9 mouse cellular contexts compared by ENCODE assay signal in the genomic region with DNA sequence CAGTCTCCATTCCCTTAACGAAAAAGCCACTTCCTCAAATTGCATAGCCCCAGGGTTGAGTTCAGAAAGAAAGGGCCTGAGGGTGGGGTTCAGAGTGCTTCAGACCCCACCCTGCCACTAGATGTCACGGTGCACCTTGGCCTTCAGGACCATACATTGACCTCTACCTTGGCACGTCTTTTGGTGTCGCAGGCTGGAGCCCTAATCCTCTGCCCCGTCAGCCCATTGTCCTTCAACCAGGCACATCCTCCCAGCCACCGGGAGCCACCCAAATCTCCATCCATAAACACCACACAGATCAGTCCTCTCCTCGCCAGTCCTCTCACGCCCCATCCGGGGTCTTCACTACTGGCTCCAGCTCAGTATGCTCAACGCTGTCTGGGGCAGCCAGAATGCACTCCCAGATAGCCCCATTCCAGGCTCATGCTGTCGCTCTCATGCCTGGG. TPM values are rescaled to one million over a fixed set of nuclear protein-coding genes. Genes with fewer than 3 reads are reported as not detected.
DNase-seq lines count a peak whose midpoint lies in the region; ATAC-seq lines count a peak whose summit lies in the region.
"Had no signal": no experiment of that assay in that cellular context is flagged by ENCODE, and none has a peak within 500 bp of the region (broad histone marks: within the 10 kb centered on the region; RNA-seq: fewer than 3 reads in every experiment).

No protein-coding gene starts in this region.

- no peak for DNase-seq in heart, postnatal 25 days (ENCODE audit: low spot score)
- peak; percentile 55 for DNase-seq in ES-CJ7 (ENCODE audit: low read depth, low spot score)
- peak; percentile 80 to 85 for DNase-seq in spleen, postnatal 36 days (ENCODE audit: low spot score in 2 of 2)
- no peak for DNase-seq in layer of hippocampus, postnatal 25 days (ENCODE audit: extremely low spot score in 1 of 2, low spot score in 1 of 2)

- ATAC-seq in heart, embryonic 11.5 days (replicated peaks; ENCODE audit: insufficient number of reproducible peaks, low FRiP score, low TSS enrichment): no peak
- ATAC-seq in heart, embryonic 16.5 days (replicated peaks; ENCODE audit: extremely low read depth, insufficient read depth, low FRiP score): no peak
- no peak for ATAC-seq in liver, embryonic 16.5 days (ENCODE audit: low read depth)
- ATAC-seq in megakaryocyte-erythroid progenitor cell, adult 5-6 weeks (replicated peaks; ENCODE audit: low FRiP score, low TSS enrichment, poor library complexity, severe bottlenecking): no peak

- H3K4me2 ChIP-seq in heart, embryonic 11.5 days: peak overlapping the region; percentile 74
- peak overlapping the region; percentile 71 for H3K4me2 ChIP-seq in heart, embryonic 16.5 days (ENCODE audit: low read depth, low read length)
- peak overlapping the region; percentile 73 for H3K4me2 ChIP-seq in liver, embryonic 16.5 days (ENCODE audit: low read depth, low read length)

- H3K36me3 ChIP-seq in heart, embryonic 11.5 days (ENCODE audit: control insufficient read depth, insufficient read depth, low read length): no peaks in the 10 kb centered on the region
- H3K36me3 ChIP-seq in heart, embryonic 16.5 days (ENCODE audit: control insufficient read depth, insufficient read depth): no peaks in the 10 kb centered on the region
- no peaks in the 10 kb centered on the region for H3K36me3 ChIP-seq in liver, embryonic 16.5 days (ENCODE audit: control insufficient read depth, insufficient read depth)

- H3K4me1 ChIP-seq in heart, embryonic 11.5 days (ENCODE audit: control insufficient read depth, insufficient read depth, low read length): peaks cover 4% of the 10 kb centered on the region; the same call in 1 of the 2 replicates
- H3K4me1 ChIP-seq in heart, embryonic 16.5 days (ENCODE audit: control insufficient read depth, insufficient read depth, low read length): peaks cover 6% of the 10 kb centered on the region
- H3K4me1 ChIP-seq in liver, embryonic 16.5 days (ENCODE audit: control insufficient read depth, low read depth, low read length): peaks cover 20% of the 10 kb centered on the region

- peak overlapping the region; percentile 48 for H3K4me3 ChIP-seq in heart, embryonic 11.5 days (ENCODE audit: low read depth, low read length)
- no peak overlapping the region for H3K4me3 ChIP-seq in heart, embryonic 16.5 days (ENCODE audit: low read length)
- peak overlapping the region; percentile 55; the same call in 1 of the 2 replicates for H3K4me3 ChIP-seq in liver, embryonic 16.5 days (ENCODE audit: low read depth, low read length)

- peak overlapping the region; percentile 68 for H3K9ac ChIP-seq in heart, embryonic 11.5 days (ENCODE audit: low read depth, low read length)
- H3K9ac ChIP-seq in heart, embryonic 16.5 days (ENCODE audit: low read length): no peak overlapping the region
- no peak overlapping the region for H3K9ac ChIP-seq in liver, embryonic 16.5 days (ENCODE audit: low read depth, low read length)

- H3K27ac ChIP-seq in heart, embryonic 11.5 days (ENCODE audit: low read depth, low read length): no peak overlapping the region
- no peak overlapping the region for H3K27ac ChIP-seq in heart, embryonic 16.5 days (ENCODE audit: low read length)
- H3K27ac ChIP-seq in liver, embryonic 16.5 days (ENCODE audit: low read length): no peak overlapping the region

- 19% methylated on average over 11 of the region's 11 CpGs for WGBS in heart, embryonic 11.5 days (ENCODE audit: insufficient replicate concordance)
- WGBS in heart, embryonic 16.5 days: 20% methylated on average over 11 of the region's 11 CpGs
- 8% methylated on average over 11 of the region's 11 CpGs for WGBS in liver, embryonic 16.5 days (ENCODE audit: insufficient replicate concordance)

- intact Hi-C loops in heart, postnatal 25 days (cut with DNase I): no loop called here

- H3K9me3 ChIP-seq in heart, embryonic 11.5 days (replicated peaks; ENCODE audit: control insufficient read depth, low read length): no peaks in the 10 kb centered on the region
- H3K9me3 ChIP-seq in heart, embryonic 16.5 days (replicated peaks; ENCODE audit: control insufficient read depth, low read length): no peaks in the 10 kb centered on the region
- no peaks in the 10 kb centered on the region for H3K9me3 ChIP-seq in liver, embryonic 16.5 days (replicated peaks; ENCODE audit: control insufficient read depth, low read length)

- H3K27me3 ChIP-seq in heart, embryonic 11.5 days (ENCODE audit: control insufficient read depth, insufficient read depth, low read length): peaks cover 40% of the 10 kb centered on the region
- peaks cover 18% of the 10 kb centered on the region; the same call in 1 of the 2 replicates for H3K27me3 ChIP-seq in heart, embryonic 16.5 days (ENCODE audit: control insufficient read depth, insufficient read depth, low read length)
- peaks cover 40% of the 10 kb centered on the region for H3K27me3 ChIP-seq in liver, embryonic 16.5 days (ENCODE audit: control insufficient read depth, insufficient read depth, low read depth, low read length)

RNA-seq across cellular contexts. Expression of a gene that starts 0.7 kb away (rescaled TPM):
- polyA plus RNA-seq in heart, embryonic 11.5 days (2014; fragmentation: Nextera tagmentation; extraction: Ambion mirVana): 3.8 and 5.9 TPM in 2 replicates
- total RNA-seq in heart, postnatal 25 days (2021): under 1 TPM; 0.42 to 0.81 TPM
- 2.1 and 2.6 TPM in 2 replicates for polyA plus RNA-seq in heart, embryonic 16.5 days (2015; fragmentation: Nextera tagmentation; extraction: Ambion mirVana)
- polyA plus RNA-seq in liver, embryonic 16.5 days (2015; fragmentation: Nextera tagmentation; extraction: Ambion mirVana): 1.6 and 1.7 TPM in 2 replicates
- 1.3 and 1.6 TPM in 2 replicates for total RNA-seq in megakaryocyte-erythroid progenitor cell, adult 5-6 weeks (2014; fragmentation: Nextera tagmentation)
- 2.9 and 3.8 TPM in 2 replicates for total RNA-seq in megakaryocyte-erythroid progenitor cell, adult 5-6 weeks (2017)
- 10 to 100 TPM; 21.2 to 22.2 TPM for total RNA-seq in layer of hippocampus, postnatal 25 days (2021)

RNA-seq across cellular contexts. Expression of a gene that starts 55.6 kb away (rescaled TPM):
- 760 and 778 TPM in 2 replicates for polyA plus RNA-seq in heart, embryonic 11.5 days (2014; fragmentation: Nextera tagmentation; extraction: Ambion mirVana)
- total RNA-seq in heart, postnatal 25 days (2021): 1,000 to 10,000 TPM; 1,213 to 1,269 TPM
- 1,158 and 1,167 TPM in 2 replicates for polyA plus RNA-seq in heart, embryonic 16.5 days (2015; fragmentation: Nextera tagmentation; extraction: Ambion mirVana)
- 190 and 193 TPM in 2 replicates for polyA plus RNA-seq in liver, embryonic 16.5 days (2015; fragmentation: Nextera tagmentation; extraction: Ambion mirVana)
- total RNA-seq in megakaryocyte-erythroid progenitor cell, adult 5-6 weeks (2014; fragmentation: Nextera tagmentation): 154 and 177 TPM in 2 replicates
- 99.5 and 128 TPM in 2 replicates for total RNA-seq in megakaryocyte-erythroid progenitor cell, adult 5-6 weeks (2017)
- total RNA-seq in layer of hippocampus, postnatal 25 days (2021): 100 to 1,000 TPM; 182 to 190 TPM

RNA-seq across cellular contexts. Expression of a gene that starts 59.9 kb away (rescaled TPM):
- polyA plus RNA-seq in heart, embryonic 11.5 days (2014; fragmentation: Nextera tagmentation; extraction: Ambion mirVana): 0.19 and 0.24 TPM in 2 replicates
- total RNA-seq in heart, postnatal 25 days (2021): not detected
- polyA plus RNA-seq in heart, embryonic 16.5 days (2015; fragmentation: Nextera tagmentation; extraction: Ambion mirVana): 0.07 and 0.10 TPM in 2 replicates
- 0.02 TPM in 1 of 2 replicates, not detected in the other for polyA plus RNA-seq in liver, embryonic 16.5 days (2015; fragmentation: Nextera tagmentation; extraction: Ambion mirVana)
- total RNA-seq in megakaryocyte-erythroid progenitor cell, adult 5-6 weeks (2014; fragmentation: Nextera tagmentation): 0.79 TPM in 1 of 2 replicates, not detected in the other
- total RNA-seq in megakaryocyte-erythroid progenitor cell, adult 5-6 weeks (2017): 0.33 TPM in 1 of 2 replicates, not detected in the other
- total RNA-seq in layer of hippocampus, postnatal 25 days (2021): not detected
- total RNA-seq: left cerebral cortex, postnatal 36 days had no signal

Comparison
In these comparisons a context has a peak if more than half of its experiments do, and no peak if none do; other contexts are left out.
1. DNase-seq: peak in ES-CJ7 (single experiment) and spleen, postnatal 36 days (2 of 2); none in heart, postnatal 25 days (single experiment) and layer of hippocampus, postnatal 25 days (0 of 2).
2. RNA of a gene that starts 0.7 kb away (total RNA-seq): 21.2 to 22.2 TPM in layer of hippocampus, postnatal 25 days; 1.3 to 3.8 TPM in megakaryocyte-erythroid progenitor cell, adult 5-6 weeks and 0.42 to 0.81 TPM in heart, postnatal 25 days; every median in the first group is over 4 times any median in the second.
3. RNA of a gene that starts 55.6 kb away (total RNA-seq): 1,213 to 1,269 TPM in heart, postnatal 25 days; 182 to 190 TPM in layer of hippocampus, postnatal 25 days and 99.5 to 177 TPM in megakaryocyte-erythroid progenitor cell, adult 5-6 weeks; every median in the first group is over 4 times any median in the second.
4. Peak in every context shown above with its lines, with median percentiles within 50 percentile points of each other: H3K4me2 ChIP-seq.